27 mouse cellular contexts compared by ENCODE assay signal in the genomic region with DNA sequence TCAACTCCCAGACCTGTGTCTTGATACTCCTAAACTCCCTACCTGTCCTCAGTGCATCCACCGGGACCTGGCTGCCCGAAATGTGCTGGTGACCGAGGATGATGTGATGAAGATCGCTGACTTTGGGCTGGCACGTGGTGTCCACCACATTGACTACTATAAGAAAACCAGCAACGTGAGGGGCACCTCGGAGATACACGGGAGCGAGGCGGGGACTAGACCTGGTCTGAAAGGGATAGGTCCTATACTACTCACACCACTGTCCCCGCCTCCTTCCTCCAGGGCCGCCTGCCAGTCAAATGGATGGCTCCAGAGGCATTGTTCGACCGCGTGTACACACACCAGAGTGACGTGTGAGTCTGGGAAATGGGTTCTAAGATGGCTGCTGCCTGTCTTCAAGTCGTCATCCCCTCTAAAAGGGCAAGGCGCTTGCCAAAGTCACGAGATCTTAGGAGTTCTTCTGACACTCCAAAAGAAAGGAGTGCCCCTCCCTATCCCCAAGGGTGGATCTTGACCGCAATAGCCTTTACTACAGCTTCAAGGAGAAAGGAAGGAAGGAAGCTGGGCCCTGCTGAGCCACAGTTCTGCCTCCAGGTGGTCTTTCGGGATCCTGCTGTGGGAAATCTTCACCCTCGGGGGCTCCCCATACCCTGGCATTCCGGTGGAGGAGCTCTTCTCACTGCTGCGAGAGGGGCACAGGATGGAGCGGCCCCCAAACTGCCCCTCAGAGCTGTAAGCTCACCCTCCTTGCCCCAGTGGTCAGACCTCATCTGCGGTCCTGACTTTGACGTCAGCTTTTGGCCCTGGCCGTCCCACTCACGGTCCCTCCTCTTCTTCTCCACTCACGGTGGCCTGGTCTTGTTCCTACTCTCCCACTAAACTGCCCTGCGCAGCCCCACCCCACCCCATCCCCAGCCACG. TPM values are rescaled to one million over a fixed set of nuclear protein-coding genes. Genes with fewer than 3 reads are reported as not detected.
DNase-seq lines count a peak whose midpoint lies in the region; ATAC-seq and TF ChIP-seq lines count a peak whose summit lies in the region.
"Had no signal": no experiment of that assay in that cellular context is flagged by ENCODE, and none has a peak within 500 bp of the region (broad histone marks: within the 10 kb centered on the region; RNA-seq: fewer than 3 reads in every experiment).

No protein-coding gene starts in this region.

- H3K27ac ChIP-seq in hindbrain, embryonic 10.5 days: 0 out of 2 replicates have a peak overlapping the region, but pooled peaks have one; percentile 50
- no peak overlapping the region for H3K27ac ChIP-seq in hindbrain, embryonic 12.5 days
- no peak overlapping the region for H3K27ac ChIP-seq in forebrain, embryonic 15.5 days (replicated peaks)
- H3K27ac ChIP-seq: forebrain, embryonic 10.5 days; heart, embryonic 13.5 days; hindbrain, embryonic 14.5 days; intestine, embryonic 15.5 days had no signal

- 88% methylated on average over 32 of the region's 32 CpGs for WGBS in hindbrain, embryonic 10.5 days
- WGBS in hindbrain, embryonic 12.5 days: 87% methylated on average over 32 of the region's 32 CpGs
- WGBS in forebrain, embryonic 15.5 days: 89% methylated on average over 32 of the region's 32 CpGs

- TF ChIP-seq CTCF in E14TG2a.4 (conservative IDR thresholded peaks at IDR 0.05; ENCODE audit: low read length): no peak

- no peaks in the 10 kb centered on the region for H3K9me3 ChIP-seq in hindbrain, embryonic 10.5 days
- H3K9me3 ChIP-seq in hindbrain, embryonic 12.5 days (replicated peaks): no peaks in the 10 kb centered on the region
- peaks cover 4% of the 10 kb centered on the region for H3K9me3 ChIP-seq in E14TG2a.4 (ENCODE audit: low read length)
- H3K9me3 ChIP-seq in forebrain, embryonic 15.5 days: no peaks in the 10 kb centered on the region
- H3K9me3 ChIP-seq: G1E; heart, embryonic 13.5 days; intestine, embryonic 15.5 days had no signal

- no peak for DNase-seq in hindbrain, embryonic 10.5 days (ENCODE audit: low spot score)
- peak; percentile 22 for DNase-seq in 416B (ENCODE audit: low read depth)
- peak; percentile 93 for DNase-seq in R1 (ENCODE audit: low read depth, low spot score)
- no peak for DNase-seq in heart, postnatal 25 days (ENCODE audit: low spot score)
- DNase-seq: adrenal gland, postnatal 25 days; B cell, adult 2 months; cerebellum, adult 18-20 months; cerebellum, adult 9-11 months; cerebellum, postnatal 36 days; gastrocnemius, postnatal 10 days; heart, postnatal 4 days had no signal

- no peak overlapping the region for H3K4me2 ChIP-seq in hindbrain, embryonic 12.5 days (replicated peaks)
- H3K4me2 ChIP-seq in forebrain, embryonic 15.5 days (replicated peaks): no peak overlapping the region
- H3K4me2 ChIP-seq: heart, embryonic 13.5 days; hindbrain, embryonic 14.5 days; intestine, embryonic 15.5 days had no signal

- no peak for ATAC-seq in hindbrain, embryonic 12.5 days (ENCODE audit: low FRiP score)
- ATAC-seq in forebrain, embryonic 15.5 days (replicated peaks): no peak
- ATAC-seq: activated CD4-positive, CD25-positive, alpha-beta regulatory T cell, adult 4 months; CD4-positive, CD25-positive, alpha-beta regulatory T cell, adult 4 months; forebrain, embryonic 14.5 days; intestine, embryonic 15.5 days had no signal

- H3K27me3 ChIP-seq in hindbrain, embryonic 10.5 days (ENCODE audit: insufficient read depth, poor library complexity, severe bottlenecking): no peaks in the 10 kb centered on the region
- H3K27me3 ChIP-seq in hindbrain, embryonic 12.5 days: no peaks in the 10 kb centered on the region
- peaks cover 17% of the 10 kb centered on the region for H3K27me3 ChIP-seq in E14TG2a.4 (ENCODE audit: insufficient read depth, low read length)
- H3K27me3 ChIP-seq in forebrain, embryonic 15.5 days: no peaks in the 10 kb centered on the region
- H3K27me3 ChIP-seq: heart, embryonic 13.5 days; intestine, embryonic 15.5 days had no signal

- peaks cover 33% of the 10 kb centered on the region for H3K4me1 ChIP-seq in hindbrain, embryonic 10.5 days (replicated peaks)
- H3K4me1 ChIP-seq in hindbrain, embryonic 12.5 days: peaks cover 26% of the 10 kb centered on the region
- H3K4me1 ChIP-seq in E14TG2a.4 (replicated peaks; ENCODE audit: low read depth, low read length): peaks cover 51% of the 10 kb centered on the region
- H3K4me1 ChIP-seq in forebrain, embryonic 15.5 days: peaks cover 24% of the 10 kb centered on the region

- no peaks in the 10 kb centered on the region for H3K36me3 ChIP-seq in hindbrain, embryonic 10.5 days
- H3K36me3 ChIP-seq in hindbrain, embryonic 12.5 days: no peaks in the 10 kb centered on the region
- no peaks in the 10 kb centered on the region for H3K36me3 ChIP-seq in E14TG2a.4 (ENCODE audit: insufficient read depth, low read length)
- H3K36me3 ChIP-seq in forebrain, embryonic 15.5 days: no peaks in the 10 kb centered on the region
- H3K36me3 ChIP-seq: forebrain, embryonic 10.5 days; G1E; heart, embryonic 13.5 days; intestine, embryonic 15.5 days had no signal

- H3K4me3 ChIP-seq in hindbrain, embryonic 10.5 days: no peak overlapping the region
- H3K4me3 ChIP-seq in hindbrain, embryonic 12.5 days: no peak overlapping the region
- peak overlapping the region; percentile 68 for H3K4me3 ChIP-seq in E14TG2a.4 (replicated peaks; ENCODE audit: low read length)
- H3K4me3 ChIP-seq in forebrain, embryonic 15.5 days: no peak overlapping the region
- H3K4me3 ChIP-seq: erythroblast, embryonic 14.5 days; forebrain, embryonic 10.5 days; heart, embryonic 13.5 days; intestine, embryonic 15.5 days had no signal

- intact Hi-C loops in heart, postnatal 25 days (cut with DNase I): no loop called here

- no peak overlapping the region for H3K9ac ChIP-seq in hindbrain, embryonic 12.5 days
- no peak overlapping the region for H3K9ac ChIP-seq in forebrain, embryonic 15.5 days (replicated peaks)
- H3K9ac ChIP-seq: heart, embryonic 13.5 days; hindbrain, embryonic 14.5 days; intestine, embryonic 15.5 days had no signal

RNA-seq across cellular contexts. Expression of gene Fgfr4, which starts 14.6 kb away (rescaled TPM):
- 0.67 and 1.3 TPM in 2 replicates for polyA plus RNA-seq in hindbrain, embryonic 10.5 days (2016; fragmentation: Nextera tagmentation; extraction: Ambion mirVana)
- 2.7 and 2.9 TPM in 2 replicates for polyA plus RNA-seq in hindbrain, embryonic 12.5 days (2016; fragmentation: Nextera tagmentation; extraction: Ambion mirVana)
- under 1 TPM; 0.11 to 0.44 TPM for total RNA-seq in heart, postnatal 25 days (2021)
- polyA plus RNA-seq in forebrain, embryonic 15.5 days (2015; fragmentation: Nextera tagmentation; extraction: Ambion mirVana): 0.51 and 1.1 TPM in 2 replicates
- polyA plus RNA-seq: activated CD4-positive, CD25-positive, alpha-beta regulatory T cell, adult 4 months; CD4-positive, CD25-positive, alpha-beta regulatory T cell, adult 4 months; G1E had no signal

RNA-seq across cellular contexts. Expression of gene Gm17617, which starts 33.7 kb away (rescaled TPM):
- not detected in 2 replicates for polyA plus RNA-seq in hindbrain, embryonic 10.5 days (2016; fragmentation: Nextera tagmentation; extraction: Ambion mirVana)
- polyA plus RNA-seq in hindbrain, embryonic 12.5 days (2016; fragmentation: Nextera tagmentation; extraction: Ambion mirVana): not detected in 2 replicates
- total RNA-seq in heart, postnatal 25 days (2021): not detected
- not detected in 2 replicates for polyA plus RNA-seq in forebrain, embryonic 15.5 days (2015; fragmentation: Nextera tagmentation; extraction: Ambion mirVana)
- total RNA-seq: adrenal gland, adult 18-20 months; adrenal gland, postnatal 25 days; G1E; gastrocnemius, postnatal 10 days; heart, postnatal 4 days had no signal
- polyA plus RNA-seq: activated CD4-positive, CD25-positive, alpha-beta regulatory T cell, adult 4 months; CD4-positive, CD25-positive, alpha-beta regulatory T cell, adult 4 months; embryonic facial prominence, embryonic 14.5 days; erythroblast, embryonic 14.5 days; forebrain, embryonic 10.5 days; forebrain, embryonic 14.5 days; G1E; gonadal fat pad, adult 2 months; heart, embryonic 13.5 days; heart, postnatal 0 days; hindbrain, embryonic 14.5 days; intestine, embryonic 15.5 days had no signal

RNA-seq across cellular contexts. Expression of gene Nsd1, which starts 42.5 kb away (rescaled TPM):
- 69.3 and 73.9 TPM in 2 replicates for polyA plus RNA-seq in hindbrain, embryonic 10.5 days (2016; fragmentation: Nextera tagmentation; extraction: Ambion mirVana)
- polyA plus RNA-seq in hindbrain, embryonic 12.5 days (2016; fragmentation: Nextera tagmentation; extraction: Ambion mirVana): 78.7 and 81.6 TPM in 2 replicates
- total RNA-seq in heart, postnatal 25 days (2021): 10 to 100 TPM; 59.1 to 65.4 TPM
- polyA plus RNA-seq in forebrain, embryonic 15.5 days (2015; fragmentation: Nextera tagmentation; extraction: Ambion mirVana): 59.3 and 59.5 TPM in 2 replicates

Comparison
In these comparisons a context has a peak if more than half of its experiments do, and no peak if none do; other contexts are left out.
1. DNase-seq: peak in 416B (single experiment) and R1 (single experiment); none in hindbrain, embryonic 10.5 days (single experiment) and heart, postnatal 25 days (single experiment).